Mouse (Mus musculus) megakaryocyte-erythroid progenitor cell, adult 5-6 weeks (primary cell): Measurements from ENCODE around the gene St3gal3. TPM values are rescaled to one million over a fixed set of nuclear protein-coding genes. Genes with fewer than 3 reads are reported as not detected.

Experiments
- ATAC-seq: replicated peaks from 2 replicates; pipeline ENCODE4 v1.8.0; 2016; ENCODE audit warnings: mild to moderate bottlenecking, inconsistent platforms; ENCODE audit not compliant: severe bottlenecking, poor library complexity, low FRiP score, low TSS enrichment
- total RNA-seq, 2 experiments: library from RNA; stranded (forward) in 1 of 2; stranded (reverse) in 1 of 2; fragments of 200-1000, 215-1000 nt in 1 of 2; fragments of >200 nt in 1 of 2; fragmentation: Nextera tagmentation in 1 of 2; gene quantifications; 2 replicates each; pipeline ENCODE4 v1.2.3; 2014 to 2017

Gene St3gal3
- total RNA-seq, 2 experiments from 2014 or later, result 6.6 to 14.1 TPM

DNA sequence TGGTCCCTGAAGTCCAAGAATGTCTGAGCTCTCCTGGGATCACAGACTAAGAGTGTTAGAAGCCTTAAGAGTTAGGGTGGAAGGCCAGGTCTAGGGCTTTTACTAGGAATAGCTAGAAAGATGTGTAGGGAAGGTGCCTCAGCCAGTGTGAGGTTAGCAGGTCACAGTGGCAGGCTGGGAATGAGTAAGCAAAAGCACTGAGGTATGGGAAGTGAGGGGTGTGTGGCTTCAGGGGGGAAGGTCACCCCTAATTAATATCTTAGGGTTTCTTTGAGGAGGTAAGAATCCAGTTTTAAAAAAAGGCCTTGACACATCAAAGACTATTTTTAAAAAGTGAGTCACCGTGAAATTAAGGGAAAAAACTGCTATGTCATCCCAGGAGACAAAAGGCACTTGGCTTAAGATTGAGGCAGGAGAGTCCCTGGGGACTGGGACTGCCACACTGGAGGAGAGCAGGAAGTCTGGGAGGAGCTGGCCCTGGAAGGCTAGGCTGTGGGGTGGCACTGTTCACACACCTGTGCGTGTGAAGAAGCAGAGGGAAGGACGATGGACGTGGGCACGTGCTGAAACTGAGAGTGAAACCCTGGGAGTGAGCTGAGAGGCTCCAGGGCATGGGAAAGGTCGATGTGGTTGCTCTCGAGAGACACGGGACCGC, 72.8 kb downstream of the St3gal3 start:
- ATAC-seq, result no peak

DNA sequence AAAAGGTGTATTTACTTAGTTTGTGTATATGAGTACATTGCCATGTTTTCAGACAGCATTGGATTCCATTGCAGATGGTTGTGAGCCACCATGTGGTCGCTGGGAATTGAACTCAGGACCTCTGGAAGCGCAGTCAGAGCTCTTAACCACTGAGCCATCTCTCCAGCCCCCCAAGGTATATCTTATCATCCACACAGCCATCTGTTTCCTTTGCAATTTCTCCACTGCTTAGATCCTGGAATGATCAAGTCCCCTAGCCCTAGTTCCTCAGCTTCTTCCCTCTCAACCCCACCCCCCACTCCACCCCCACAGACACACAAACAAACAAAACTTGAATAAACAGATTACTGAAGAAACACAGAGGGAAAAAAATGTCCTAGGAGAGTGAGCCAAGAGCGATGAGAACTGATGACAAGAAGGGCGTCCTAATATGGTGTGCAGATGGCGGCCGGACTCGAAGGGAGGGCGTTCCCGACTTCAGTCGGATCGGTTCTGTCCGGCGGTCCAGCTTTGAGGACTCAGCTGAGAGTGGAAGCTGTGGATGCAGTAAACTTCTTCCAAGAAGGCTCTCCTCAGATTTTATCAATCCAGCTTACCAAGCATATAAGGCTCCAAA, 73.7 kb downstream of the St3gal3 start:
- ATAC-seq, result no peak

GRCm38 (mm10) chr4:118059816-118060475, 74.8 kb downstream of the St3gal3 start:
- no peak for ATAC-seq

DNA sequence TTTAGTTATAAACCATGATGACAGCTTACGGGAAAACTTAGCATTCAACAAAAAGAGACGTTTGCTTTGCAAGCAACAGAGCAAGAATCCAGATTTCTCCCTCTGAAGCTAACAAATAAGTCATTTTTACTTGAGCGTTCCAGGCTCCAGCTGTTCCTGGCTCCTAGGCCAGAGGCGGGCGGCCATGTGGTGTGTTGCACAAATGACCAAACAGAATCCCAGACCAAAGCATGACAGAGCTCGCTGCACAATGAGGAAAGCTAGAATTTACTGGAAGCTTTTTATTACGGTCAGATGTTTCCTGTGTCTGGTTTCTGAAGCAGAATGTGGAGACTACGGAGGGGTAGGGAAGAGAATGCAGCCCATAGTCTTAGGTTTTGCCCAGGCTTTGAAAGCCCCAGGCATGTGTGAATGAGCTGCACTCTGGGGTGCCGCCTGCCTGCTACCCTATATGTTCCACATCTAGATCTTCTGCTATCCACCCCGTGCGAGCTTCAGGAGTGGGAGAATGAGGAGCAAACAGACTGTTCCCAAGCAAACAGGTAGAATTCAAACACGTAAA, 76.5 kb downstream of the St3gal3 start:
- no peak for ATAC-seq

GRCm38 (mm10) chr4:118057076-118057475, 77.6 kb downstream of the St3gal3 start:
- ATAC-seq, result no peak

DNA sequence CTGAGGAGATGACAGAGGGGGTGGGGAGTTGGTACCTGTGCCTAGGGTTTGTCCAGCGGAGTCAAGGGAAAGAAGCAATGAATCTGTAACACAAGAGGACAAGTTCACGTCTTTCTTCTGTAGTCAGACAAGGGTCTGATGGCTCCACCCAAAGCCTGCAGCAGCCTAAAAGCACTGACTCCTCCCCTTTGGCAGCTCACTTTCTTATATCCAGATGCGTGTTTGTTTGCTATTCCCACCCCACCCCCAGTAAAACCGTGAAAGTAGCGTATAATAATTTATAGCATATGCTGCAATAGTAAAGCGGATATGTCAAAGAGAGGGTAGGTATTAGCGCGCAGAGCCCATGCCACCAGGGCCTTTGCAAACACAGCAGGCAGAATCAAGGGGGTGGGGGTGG, 80.1 kb downstream of the St3gal3 start:
- no peak for ATAC-seq

GRCm38 (mm10) chr4:118053904-118054303, 80.8 kb downstream of the St3gal3 start:
- no peak for ATAC-seq

DNA sequence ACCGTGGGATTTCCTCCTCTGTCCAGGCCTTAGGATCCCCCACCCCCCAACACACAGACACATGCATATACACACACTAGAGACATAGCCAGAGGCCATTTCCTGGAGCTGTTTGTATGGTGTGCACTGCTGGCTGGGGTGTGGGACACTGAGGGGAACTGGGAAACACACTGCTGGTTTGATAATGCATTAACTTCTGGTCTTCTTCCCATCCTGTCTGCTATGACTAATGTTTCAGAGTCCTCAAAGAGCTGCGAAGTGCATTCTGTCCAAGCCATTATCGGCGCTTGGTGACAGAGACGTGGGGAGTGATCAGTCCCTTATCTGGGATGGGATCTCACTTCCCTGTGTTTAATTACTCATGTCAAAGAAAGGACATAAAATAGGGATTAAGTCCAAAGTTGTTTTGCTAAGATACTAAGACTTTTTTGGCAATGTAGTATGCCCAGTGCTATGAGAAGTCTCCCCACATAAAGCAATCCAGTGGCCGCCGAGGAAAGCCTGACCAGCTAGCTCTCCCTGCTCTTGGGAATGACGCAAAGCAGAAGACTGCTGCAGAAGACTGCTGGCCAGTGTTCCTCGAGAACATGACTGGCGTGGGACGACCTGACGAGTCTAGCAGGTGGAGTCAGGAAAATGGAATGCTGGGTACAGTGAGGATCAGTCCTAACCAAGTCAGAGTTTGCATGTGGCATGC, 85.0 kb downstream of the St3gal3 start:
- ATAC-seq, result no peak

DNA sequence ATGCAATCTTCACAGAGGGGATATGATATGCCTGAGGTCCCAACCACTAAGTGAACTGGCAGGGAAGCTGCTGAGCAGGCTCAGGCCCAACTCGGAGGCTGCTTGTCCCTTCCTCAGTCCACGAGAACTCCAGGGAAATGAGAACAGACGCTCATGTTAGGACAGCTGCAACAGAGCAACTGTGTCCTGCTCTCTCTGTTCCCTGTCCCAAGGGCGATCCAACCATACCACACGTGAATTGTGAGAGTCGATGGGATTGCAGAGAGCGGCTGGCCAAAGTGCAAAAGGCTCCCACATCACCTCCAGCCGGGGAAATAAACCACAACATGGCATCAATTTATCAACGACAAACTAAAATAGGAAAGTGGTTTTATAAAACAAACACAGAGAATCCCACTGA, 90.2 kb downstream of the St3gal3 start:
- ATAC-seq, result no peak

DNA sequence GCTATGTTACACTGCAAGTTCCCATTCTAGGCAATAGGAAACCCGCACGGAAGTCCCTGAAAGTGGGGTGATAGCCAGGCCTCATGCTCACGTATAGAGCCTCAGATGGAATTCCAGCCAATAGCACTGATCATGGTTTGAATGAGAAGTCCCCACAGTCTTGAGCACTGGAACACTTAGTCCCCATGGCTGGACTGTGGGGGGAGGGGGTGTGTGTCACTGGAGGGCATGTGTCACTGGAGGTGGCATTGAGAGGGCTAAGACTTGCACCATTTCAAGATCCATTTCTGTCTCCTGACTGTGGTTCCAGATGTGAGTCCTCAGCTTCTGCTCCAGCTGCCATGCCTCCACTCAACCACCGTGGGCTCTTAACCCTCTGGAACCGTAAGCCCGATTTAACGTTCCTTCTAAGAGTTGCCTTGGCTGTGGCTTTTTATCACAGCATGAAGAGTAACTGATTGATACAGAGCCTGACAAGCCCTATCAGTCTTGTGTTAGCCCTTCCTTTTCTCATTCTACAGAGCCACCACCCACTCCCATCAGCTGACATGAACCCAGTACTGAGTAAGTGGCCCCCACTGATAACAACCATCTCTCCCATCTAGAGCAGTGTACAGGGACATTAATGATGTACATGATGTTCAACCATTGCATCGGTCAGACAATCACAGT, 91.2 kb downstream of the St3gal3 start:
- no peak for ATAC-seq

DNA sequence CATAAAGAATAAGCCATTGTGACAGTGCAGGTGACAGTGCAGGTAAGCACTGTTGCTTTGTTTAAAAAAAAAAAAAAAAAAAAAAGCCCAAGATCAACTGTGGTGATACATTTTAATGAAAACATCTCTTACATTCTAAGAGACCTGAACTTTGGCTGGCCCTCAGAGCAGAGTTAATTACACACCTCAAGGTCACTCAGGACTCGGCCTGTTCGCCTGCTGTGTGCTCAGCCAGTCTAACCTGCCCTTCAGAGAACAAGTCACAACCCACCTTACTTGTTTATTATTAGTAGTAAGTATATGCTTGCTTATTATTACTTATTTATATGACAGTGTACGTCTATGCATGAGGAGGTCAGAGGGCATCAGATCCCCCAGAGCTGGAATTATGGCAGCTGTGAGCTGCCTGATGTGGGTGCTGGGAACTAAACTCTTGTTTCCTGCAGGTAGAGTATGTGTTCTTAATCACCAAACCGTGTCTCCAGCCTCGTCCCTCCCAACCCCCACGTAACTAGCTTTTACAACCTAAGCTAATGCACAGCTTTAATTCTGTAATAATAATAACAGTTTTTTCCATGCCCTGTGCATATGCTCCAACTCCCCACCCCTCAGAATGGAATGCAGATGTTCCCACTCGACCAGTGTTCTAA, 91.9 kb downstream of the St3gal3 start:
- ATAC-seq, result no peak

DNA sequence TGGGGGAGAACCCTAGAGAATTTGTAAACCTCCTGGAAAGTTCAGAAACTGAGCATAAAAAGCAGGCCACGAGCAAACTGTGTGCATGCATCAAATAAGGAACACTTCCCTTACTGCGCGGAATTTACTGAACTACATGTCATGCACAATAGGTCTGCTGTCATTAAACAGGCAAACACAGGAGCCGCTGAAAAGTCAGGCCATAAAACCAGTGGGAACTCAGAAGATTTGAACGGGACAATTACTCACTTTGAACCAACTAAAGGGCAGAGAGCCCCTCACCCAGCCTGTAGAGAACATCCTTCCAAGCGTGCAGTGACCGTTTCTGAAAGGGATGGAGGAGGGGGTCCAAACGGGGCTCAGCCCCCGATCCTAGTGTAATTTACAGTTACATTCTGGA, 93.6 kb downstream of the St3gal3 start:
- no peak for ATAC-seq

DNA sequence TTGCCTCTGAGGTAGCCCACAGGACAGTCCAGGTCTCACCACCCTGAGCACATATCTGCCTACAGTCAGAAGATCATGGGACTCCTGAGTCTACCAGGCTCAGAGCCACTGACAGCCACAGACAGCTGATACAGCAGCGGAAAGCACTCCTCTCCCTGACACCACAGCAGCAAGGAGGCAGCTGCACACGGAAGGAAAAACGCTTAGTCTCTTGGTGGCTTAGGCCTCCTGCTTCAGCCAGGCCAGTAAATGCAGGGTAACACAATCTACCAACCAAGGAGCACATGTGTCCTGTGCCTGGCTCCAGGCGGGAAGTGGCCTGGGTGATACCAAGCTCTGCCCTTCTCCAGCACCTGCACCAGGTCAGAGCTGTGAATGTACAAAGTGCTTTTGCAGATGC, 94.1 kb downstream of the St3gal3 start:
- ATAC-seq, result no peak

DNA sequence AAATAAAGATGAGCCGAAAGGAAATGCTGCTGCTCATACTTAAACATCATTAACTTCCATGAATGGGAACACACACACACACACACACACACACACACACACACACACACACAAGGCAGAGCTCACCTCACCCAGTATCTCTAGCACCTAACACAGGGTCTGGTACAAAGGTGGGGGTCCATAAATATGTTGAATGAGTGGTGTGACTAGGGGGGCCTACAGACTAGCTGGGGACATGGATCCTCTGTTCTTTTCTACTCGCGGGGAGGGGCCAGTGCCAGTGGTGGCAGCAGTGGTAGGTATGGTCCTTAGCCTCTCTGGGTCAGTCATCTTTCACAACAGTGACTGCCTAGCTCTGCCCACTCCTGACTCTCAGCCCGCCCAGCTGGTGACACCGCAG, 94.8 kb downstream of the St3gal3 start:
- no peak for ATAC-seq

DNA sequence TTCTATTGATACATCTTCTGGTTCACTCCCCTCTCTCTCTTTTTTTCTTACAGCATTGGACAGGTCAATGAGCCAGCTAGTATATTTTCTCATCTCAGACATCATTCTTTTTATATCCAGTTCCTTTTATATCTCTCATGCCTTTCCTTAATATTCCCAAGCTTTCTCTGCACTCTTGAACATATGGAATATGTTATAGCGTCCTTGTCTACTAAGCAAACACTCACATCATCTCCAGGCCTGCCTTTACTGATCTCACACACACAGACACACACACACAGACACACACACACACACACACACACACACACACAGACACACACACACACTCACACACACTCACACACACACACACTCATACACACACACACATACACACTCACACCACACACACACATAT, 96.7 kb downstream of the St3gal3 start:
- ATAC-seq, result no peak

- ATAC-seq, result no peak
Observed at GRCm38 (mm10) chr4:118037406-118037805, 97.3 kb downstream of the St3gal3 start.

DNA sequence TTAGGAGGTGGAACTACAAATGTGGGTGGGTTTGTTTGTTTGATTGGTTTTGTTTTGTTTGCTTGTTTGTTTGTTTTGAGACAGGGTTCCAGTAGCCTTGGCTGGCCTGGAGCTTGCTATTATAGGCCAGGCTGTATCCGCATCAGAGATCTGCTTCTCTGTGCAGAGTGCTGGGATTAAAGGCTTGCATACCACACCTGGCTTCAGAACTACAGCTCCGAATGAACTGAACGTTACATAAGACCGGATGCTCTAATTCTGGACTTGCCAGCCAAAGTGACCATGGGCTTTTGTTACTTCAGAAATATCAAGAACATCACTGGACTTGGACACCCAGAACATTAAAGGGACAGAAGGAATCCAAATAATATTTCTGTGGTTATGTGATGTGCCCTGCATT, 98.2 kb downstream of the St3gal3 start:
- ATAC-seq, result no peak

DNA sequence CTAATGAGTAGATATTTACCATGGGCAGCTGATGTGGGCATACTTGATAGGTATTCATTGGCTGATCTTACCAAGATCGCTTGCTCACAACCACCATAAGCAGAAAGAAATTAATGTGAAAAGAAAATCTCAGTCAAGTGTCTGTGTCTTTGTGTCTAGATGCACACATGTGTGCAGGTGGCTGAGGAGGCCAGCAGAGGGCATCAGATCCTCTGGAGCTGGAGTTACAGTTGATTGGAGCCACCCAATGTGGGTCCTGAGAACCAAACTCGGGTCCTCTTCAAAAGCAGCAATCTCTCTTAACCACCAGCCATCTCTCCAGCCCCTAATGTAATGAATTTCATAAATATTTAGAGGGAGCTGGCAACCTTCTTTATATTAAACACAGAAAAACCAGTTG, 99.6 kb downstream of the St3gal3 start:
- no peak for ATAC-seq

DNA sequence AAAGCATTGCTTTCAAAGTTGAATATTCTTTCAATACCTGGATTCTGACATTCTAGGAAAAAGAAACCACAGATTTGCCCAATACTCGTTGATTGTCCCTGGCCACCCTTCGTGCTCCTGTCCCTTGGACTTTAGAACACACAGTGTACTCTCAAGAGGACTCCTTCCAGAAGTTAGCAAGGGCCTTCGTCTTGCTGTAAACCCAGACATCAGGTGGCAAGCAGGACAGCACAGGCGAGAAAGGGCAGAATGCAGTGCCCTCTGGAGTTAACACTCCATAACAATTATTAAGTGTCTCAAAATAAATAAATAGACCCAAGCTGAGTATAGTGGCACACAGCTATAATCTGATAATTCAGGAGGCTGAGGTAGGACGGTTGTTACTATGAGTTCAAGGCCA, 101.7 kb downstream of the St3gal3 start:
- no peak for ATAC-seq
